Mouse (Mus musculus) bone marrow, adult 2 months (tissue): ENCODE measurements at regions not wholly inside any gene's neighbourhood (a gene's known extent, or its start where the extent isn't known, plus 50 kb on each side); places are given as distances from the start of the nearest gene placed in this dataset.

Experiments used
- H3K27ac ChIP-seq: fragments of 200-500 bp; 2 replicates; pipeline ENCODE4 v1.5.1; 2012; ENCODE audit warnings: low read depth, mild to moderate bottlenecking, control low read depth, inconsistent platforms, low read length; ENCODE audit not compliant: control insufficient read depth, poor library complexity, insufficient read depth
- H3K4me1 ChIP-seq: fragments of 200-500 bp; 2 replicates; pipeline ENCODE4 v1.6.1; 2011; ENCODE audit warnings: low read length; ENCODE audit not compliant: control insufficient read depth, insufficient read depth
- H3K4me3 ChIP-seq: fragments of 200-500 bp; replicated peaks from 2 replicates; pipeline ENCODE3; 2011; ENCODE audit warnings: mild to moderate bottlenecking, low read depth, low read length, control low read depth; ENCODE audit not compliant: control insufficient read depth
- CTCF ChIP-seq: fragments of 200-500 bp; IDR thresholded peaks from 2 replicates; pipeline ENCODE4 v1.5.1; 2011; ENCODE audit warnings: low read length, control low read depth; ENCODE audit not compliant: control insufficient read depth, insufficient read depth
- POLR2A ChIP-seq: fragments of 200-500 bp; IDR thresholded peaks from 2 replicates; pipeline ENCODE4 v1.6.1; 2011; ENCODE audit warnings: low read depth, mild to moderate bottlenecking, control low read depth, low read length, borderline replicate concordance; ENCODE audit not compliant: control insufficient read depth
- WGBS: fragments of 180-500 bp; shearing (Covaris S2); methylation state at CpG from one replicate; pipeline ENCODE4 v1.1.7; 2018; 5-methylcytosine and 5-hydroxymethylcytosine counted together

DNA sequence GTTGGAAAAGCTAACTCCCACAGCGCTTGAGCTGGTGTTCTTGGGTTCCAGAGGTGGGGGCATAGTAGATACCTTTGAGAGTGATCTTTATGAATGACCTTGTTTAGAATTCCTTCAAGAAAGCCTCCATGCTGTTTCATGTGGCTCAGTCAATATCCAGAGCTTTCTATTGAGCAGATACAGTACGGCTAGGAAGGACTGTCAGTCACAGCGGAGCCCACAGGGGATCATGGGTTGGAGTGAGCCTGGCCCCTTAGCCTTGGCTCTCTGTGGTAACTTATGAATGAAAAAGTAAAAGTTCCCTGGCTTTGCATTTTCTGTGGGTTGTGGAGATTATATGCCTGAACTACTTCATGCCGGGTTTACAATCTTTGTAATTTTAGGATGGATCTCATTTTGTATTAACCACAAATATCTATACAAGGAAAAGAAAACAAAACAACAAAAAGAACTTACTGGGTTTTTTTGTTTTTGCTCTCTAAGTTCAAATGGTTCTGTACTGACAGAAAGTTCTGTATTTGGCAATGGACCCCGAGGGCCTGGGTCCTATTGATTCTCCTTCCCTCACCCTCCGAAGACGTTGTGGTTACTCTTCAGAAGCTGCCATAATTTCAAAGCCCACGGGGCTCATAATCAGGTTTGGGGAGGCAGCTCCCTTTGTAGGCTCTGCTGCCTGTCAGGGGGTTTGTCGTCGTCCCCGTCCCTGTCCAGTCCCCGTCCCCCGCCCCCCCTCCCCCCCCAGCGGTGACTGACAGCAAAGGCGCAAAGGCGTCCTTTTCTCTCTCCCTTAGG, 117.7 kb upstream of the Tut7 start:
- TF ChIP-seq CTCF (no peak), POLR2A (no peak)
- H3K4me3 ChIP-seq, result no peak overlapping the region
- WGBS, result 32% methylated on average over 16 of the region's 16 CpGs
- no peaks in the 10 kb centered on the region for H3K4me1 ChIP-seq
- H3K27ac ChIP-seq, result no peak overlapping the region

DNA sequence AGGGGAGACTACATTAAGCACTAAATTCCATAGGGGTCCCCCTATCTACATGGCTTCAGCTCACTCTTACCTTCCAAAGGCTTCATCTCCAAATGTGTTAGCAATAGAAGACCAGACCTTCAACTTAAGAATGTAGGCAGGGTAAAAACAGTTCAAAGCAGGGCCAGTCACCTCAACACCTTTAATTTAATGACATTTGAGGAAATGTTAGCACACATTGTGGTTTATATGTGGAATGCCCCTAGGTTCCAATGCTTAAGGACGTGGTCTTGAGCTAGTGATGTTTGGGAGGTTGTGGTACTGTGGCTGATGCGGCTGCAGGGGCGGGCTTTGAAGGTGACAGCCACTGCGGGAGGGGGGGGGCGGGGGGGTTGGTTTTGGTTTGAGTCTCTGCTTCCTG, 116.9 kb upstream of the Tut7 start:
- TF ChIP-seq POLR2A (no peak), CTCF (no peak)
- no peak overlapping the region for H3K4me3 ChIP-seq
- H3K4me1 ChIP-seq, result no peaks in the 10 kb centered on the region
- no peak overlapping the region for H3K27ac ChIP-seq
- 7% methylated on average over 5 of the region's 5 CpGs for WGBS

DNA sequence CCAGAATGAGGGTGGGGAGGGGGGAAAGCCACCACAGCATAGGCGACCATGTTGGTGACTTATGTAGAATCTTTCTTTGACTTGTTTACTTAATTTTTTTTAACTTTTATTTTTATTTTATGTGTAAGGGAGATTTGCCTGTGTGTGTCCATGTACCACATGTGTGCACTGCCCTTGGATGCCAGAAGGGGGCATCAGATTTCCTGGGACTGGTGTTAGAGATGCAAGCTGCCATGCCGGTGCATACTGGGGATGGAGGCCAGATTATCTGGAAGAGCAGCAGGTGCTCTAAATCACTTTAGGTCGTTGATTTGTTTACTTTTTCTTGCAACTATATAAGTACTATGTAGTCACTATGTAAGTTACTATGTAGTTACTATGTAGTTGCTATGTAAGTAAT, 114.2 kb upstream of the Tut7 start:
- 62% methylated on average over 3 of the region's 3 CpGs for WGBS
- no peak overlapping the region for H3K27ac ChIP-seq
- TF ChIP-seq CTCF (no peak), POLR2A (no peak)
- H3K4me1 ChIP-seq, result no peaks in the 10 kb centered on the region
- H3K4me3 ChIP-seq, result no peak overlapping the region

DNA sequence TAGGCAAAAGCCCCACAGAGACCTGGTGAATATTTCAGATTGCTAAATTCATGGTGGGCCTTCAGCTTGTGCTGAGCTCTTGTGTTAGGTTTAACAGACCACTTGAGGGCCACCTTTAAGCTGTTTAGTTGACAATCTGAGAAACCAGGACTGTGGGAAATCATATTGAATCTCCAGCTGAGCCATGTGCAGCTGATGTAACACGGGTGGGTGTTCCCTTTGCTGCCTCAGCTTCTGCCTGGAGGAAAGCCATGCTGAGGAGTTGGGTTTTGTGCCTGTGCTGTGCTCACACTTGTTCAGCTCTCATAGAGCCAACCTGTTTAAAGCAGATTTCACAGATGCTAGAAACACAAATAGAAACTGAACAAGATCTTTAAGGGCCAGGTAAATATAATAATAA, 111.6 kb upstream of the Tut7 start:
- TF ChIP-seq POLR2A (no peak), CTCF (no peak)
- Histone ChIP-seq H3K4me3 (no peak overlapping the region), H3K27ac (no peak overlapping the region), H3K4me1 (no peaks in the 10 kb centered on the region)
- 58% methylated on average over 1 of the region's 1 CpGs for WGBS

DNA sequence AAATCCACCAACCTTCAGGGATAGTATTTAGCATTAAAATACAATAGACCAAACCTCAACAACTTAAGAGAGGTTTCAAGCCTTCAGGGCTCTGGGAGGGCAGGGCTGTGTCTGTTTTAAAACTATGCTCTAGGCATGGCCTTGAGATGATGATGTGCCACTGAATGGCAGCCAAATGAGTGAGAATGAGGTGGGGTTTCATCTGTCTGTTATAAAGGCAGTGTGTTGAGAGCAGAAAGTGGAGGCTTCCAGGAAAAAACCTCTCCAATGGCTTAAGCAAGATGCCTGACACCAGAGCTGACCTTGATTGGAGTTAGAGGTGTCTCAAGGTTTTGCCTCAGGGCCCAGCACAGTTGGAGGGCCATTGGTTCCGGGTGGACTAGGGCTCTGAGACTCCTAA, 111.1 kb upstream of the Tut7 start:
- H3K4me3 ChIP-seq, result no peak overlapping the region
- H3K4me1 ChIP-seq, result no peaks in the 10 kb centered on the region
- no peak overlapping the region for H3K27ac ChIP-seq
- TF ChIP-seq CTCF, result no peak
- no peak for TF ChIP-seq POLR2A
- WGBS, result 70% methylated on average over 1 of the region's 1 CpGs

DNA sequence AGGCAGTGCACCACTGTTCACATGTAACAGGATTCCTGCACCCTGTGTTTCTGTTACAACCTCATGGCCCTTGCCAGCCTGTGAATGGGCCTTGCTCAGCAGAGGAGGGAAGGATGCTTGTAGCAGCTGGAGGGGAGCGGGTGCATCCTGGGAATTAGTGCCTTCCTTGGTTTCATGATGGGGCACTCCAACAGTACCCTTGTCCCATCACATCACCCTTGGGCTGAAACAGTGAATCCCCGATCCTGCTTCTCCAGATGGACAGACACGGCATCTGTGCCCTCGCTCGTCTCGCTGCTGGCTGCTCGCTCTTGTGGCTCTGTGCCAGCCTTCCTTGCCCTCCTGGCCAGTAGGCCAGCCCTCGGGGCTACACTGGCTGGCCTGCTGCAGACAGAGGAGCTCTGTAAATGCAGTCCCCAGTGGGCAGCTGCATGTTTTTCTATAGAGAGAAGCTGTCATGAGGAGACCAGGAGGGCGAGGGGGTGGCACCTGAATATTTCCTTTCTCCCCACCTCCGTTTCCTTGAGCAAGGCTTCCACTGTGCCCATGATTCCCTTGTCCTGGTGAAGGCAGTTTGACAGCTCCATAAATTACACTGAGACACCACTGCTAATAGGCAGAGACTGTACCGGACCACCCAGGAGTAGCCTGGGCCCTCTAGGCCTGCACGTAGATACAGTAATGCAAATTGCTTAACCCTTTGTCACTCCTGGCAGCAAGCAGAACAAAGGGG, 104.6 kb upstream of the Tut7 start:
- Histone ChIP-seq H3K4me3 (no peak overlapping the region), H3K27ac (no peak overlapping the region), H3K4me1 (no peaks in the 10 kb centered on the region)
- TF ChIP-seq POLR2A (no peak), CTCF (no peak)
- 82% methylated on average over 12 of the region's 12 CpGs for WGBS

DNA sequence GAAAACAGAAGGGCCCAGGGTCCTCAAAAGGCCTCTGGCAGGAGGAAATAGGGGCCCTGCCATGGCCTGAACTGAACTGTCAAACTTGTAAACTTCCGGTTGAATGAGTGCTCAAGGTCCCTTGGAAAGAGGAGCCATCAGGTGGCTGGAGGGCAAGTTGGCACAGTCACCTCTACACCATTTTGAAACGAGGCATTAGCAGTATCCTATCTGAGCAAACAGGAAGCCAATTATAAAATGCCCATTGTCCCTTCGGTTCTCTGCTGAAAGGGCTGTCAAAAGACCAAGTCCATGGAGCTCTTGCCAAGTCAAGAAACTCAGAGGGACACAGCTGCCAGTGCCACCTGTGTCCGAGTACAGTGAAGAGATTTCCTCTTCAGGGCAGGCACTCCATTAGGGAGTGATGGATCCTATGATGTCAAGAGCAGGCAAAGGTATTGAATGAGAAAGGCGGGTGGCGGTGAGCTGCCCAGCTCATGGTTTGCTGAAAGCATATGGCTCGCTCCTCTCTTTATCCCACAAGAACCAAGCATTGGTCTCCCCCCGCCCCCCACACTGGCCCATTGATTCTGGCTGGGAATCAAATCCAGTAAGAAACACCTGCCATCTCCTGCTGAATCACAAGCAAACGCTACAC, 103.0 kb upstream of the Tut7 start:
- 68% methylated on average over 9 of the region's 9 CpGs for WGBS
- H3K27ac ChIP-seq, result no peak overlapping the region
- H3K4me1 ChIP-seq, result no peaks in the 10 kb centered on the region
- no peak overlapping the region for H3K4me3 ChIP-seq
- TF ChIP-seq POLR2A (no peak), CTCF (no peak)

DNA sequence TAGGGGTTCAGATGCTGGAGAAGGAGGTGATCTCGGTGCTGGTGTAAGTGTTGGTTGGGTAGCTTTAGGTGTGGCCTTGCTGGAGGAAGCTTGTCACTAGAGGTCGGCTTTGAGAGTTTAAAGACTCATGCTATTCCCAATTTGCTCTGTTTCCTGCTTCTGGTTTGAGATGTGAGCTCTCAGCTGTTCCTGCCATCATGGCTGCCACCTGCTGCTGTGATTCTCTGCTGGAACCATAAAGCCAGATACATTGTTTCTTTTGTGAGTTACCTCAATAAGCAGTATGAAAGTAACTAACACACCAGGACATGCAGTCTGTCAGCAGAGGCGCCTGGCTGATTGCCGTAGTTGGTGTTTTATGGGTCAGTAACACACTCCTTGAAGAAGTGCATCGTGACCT, 94.2 kb upstream of the Tut7 start:
- H3K27ac ChIP-seq, result no peak overlapping the region
- 73% methylated on average over 5 of the region's 5 CpGs for WGBS
- no peak overlapping the region for H3K4me3 ChIP-seq
- no peaks in the 10 kb centered on the region; the same call in 1 of the 2 replicates for H3K4me1 ChIP-seq
- no peak for TF ChIP-seq CTCF
- TF ChIP-seq POLR2A, result no peak
